Mouse (Mus musculus) neural tube, embryonic 11.5 days (tissue): Measurements from ENCODE around the gene Gm33815. TPM values are rescaled to one million over a fixed set of nuclear protein-coding genes. Genes with fewer than 3 reads are reported as not detected.
"Not testable (repeated sequence)": the region's sequence is repeated elsewhere in the genome, so short reads cannot be mapped to it uniquely, and the experiment has no call there.

Experiments
- ATAC-seq: fragments of 200-750 bp; cut with Nextera tagmentation; 2 replicates; pipeline ENCODE4 v1.8.0; 2017; ENCODE audit warnings: moderate number of reproducible peaks, mild to moderate bottlenecking, moderate TSS enrichment, moderate library complexity; ENCODE audit not compliant: insufficient read depth, low FRiP score, low TSS enrichment
- DNase-seq: peaks from one replicate; pipeline ENCODE4 v3.0.0-alpha.2; 2015; ENCODE audit warnings: low spot score
- H3K27ac ChIP-seq: fragments of 300-500 bp; sonication (generic); 2 replicates; pipeline ENCODE4 v1.5.1; 2014; ENCODE audit warnings: low read depth, mild to moderate bottlenecking, low read length
- H3K27me3 ChIP-seq: fragments of 300-500 bp; sonication (generic); 2 replicates; pipeline ENCODE4 v1.6.1; 2014; ENCODE audit warnings: mild to moderate bottlenecking, low read length, mixed read lengths; ENCODE audit not compliant: control insufficient read depth, insufficient read depth
- H3K36me3 ChIP-seq: fragments of 300-500 bp; sonication (generic); 2 replicates; pipeline ENCODE4 v1.6.1; 2014; ENCODE audit warnings: mild to moderate bottlenecking, low read length, moderate library complexity, mixed read lengths; ENCODE audit not compliant: control insufficient read depth, insufficient read depth
- H3K4me1 ChIP-seq: fragments of 300-500 bp; sonication (generic); 2 replicates; pipeline ENCODE4 v1.6.1; 2014; ENCODE audit warnings: low read length, mixed read lengths; ENCODE audit not compliant: control insufficient read depth, insufficient read depth
- H3K4me2 ChIP-seq: fragments of 300-500 bp; sonication (generic); 2 replicates; pipeline ENCODE4 v1.6.1; 2014; ENCODE audit warnings: low read depth, mild to moderate bottlenecking, moderate library complexity
- H3K4me3 ChIP-seq: fragments of 300-500 bp; sonication (generic); 2 replicates; pipeline ENCODE4 v1.5.1; 2014; ENCODE audit warnings: low read depth, low read length
- H3K9ac ChIP-seq: fragments of 300-500 bp; sonication (generic); 2 replicates; pipeline ENCODE4 v1.6.1; 2014; ENCODE audit warnings: mild to moderate bottlenecking, low read length
- H3K9me3 ChIP-seq: fragments of 300-500 bp; sonication (generic); 2 replicates; pipeline ENCODE4 v1.6.1; 2016; ENCODE audit warnings: low read length; ENCODE audit not compliant: control insufficient read depth
- WGBS: fragments of 180-500 bp; shearing (Covaris S2); extraction: QIAGEN DNeasy Blood & Tissue Kit; methylation state at CpG from one replicate; pipeline ENCODE4 v1.1.7; 2014; 5-methylcytosine and 5-hydroxymethylcytosine counted together
- polyA plus RNA-seq: library from polyadenylated mRNA; unstranded; fragments of >200 nt; fragmentation: Nextera tagmentation; extraction: Ambion mirVana; gene quantifications from 2 replicates; pipeline ENCODE4 v1.2.1, GENCODE M21; 2014

Gene Gm33815
- polyA plus RNA-seq = not detected in 2 replicates

DNA sequence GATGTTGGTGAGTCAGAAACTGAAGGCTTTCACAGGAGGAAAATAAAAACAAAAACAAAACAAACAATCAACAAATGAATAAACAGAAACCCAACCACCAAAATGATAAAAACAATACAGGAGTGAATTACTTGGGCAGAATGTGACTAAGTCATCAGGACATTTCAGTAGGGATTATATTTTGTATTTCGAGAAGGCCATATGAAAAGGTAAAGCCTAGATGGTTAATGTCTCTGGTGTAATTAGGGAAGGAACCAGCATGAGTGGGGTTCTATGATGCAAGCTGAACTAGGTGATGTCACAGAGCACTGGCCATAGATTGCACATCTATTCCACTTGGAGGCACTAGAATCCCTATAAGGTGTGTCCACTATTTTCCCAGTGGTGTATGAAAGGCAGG lies at the start of gene Gm33815:
Gm33815 (plus strand) TSS at position 301 of the 400 bp plus-strand sequence.
- H3K4me3 ChIP-seq, H3K9me3 ChIP-seq, H3K27ac ChIP-seq, H3K27me3 ChIP-seq, H3K4me1 ChIP-seq, H3K36me3 ChIP-seq, H3K4me2 ChIP-seq, DNase-seq, H3K9ac ChIP-seq, ATAC-seq: not testable (repeated sequence)
- WGBS = no CpG with 5 or more reads among the region's 1 CpGs
